Mouse (Mus musculus): Measurements from ENCODE around the gene Sdk1. TPM values are rescaled to one million over a fixed set of nuclear protein-coding genes. Genes with fewer than 3 reads are reported as not detected.
A peak's percentile ranks its signal among the peaks of the same experiment; 100 is the strongest.

Gene Sdk1
- polyA plus RNA-seq, 1 experiment from 2014 or later: 1.1 TPM

- Histone ChIP-seq H3K27ac (replicated peaks) (no peak overlapping the region), H3K36me3 (ENCODE audit: control insufficient read depth, insufficient read depth, low read length) (no peaks in the 10 kb centered on the region), H3K27me3 (ENCODE audit: control insufficient read depth, insufficient read depth, low read length) (no peaks in the 10 kb centered on the region), H3K9ac (ENCODE audit: low read length) (no peak overlapping the region), H3K4me1 (replicated peaks; ENCODE audit: control insufficient read depth, insufficient read depth) (no peaks in the 10 kb centered on the region), H3K9me3 (ENCODE audit: control insufficient read depth, low read length) (no peaks in the 10 kb centered on the region), H3K4me2 (replicated peaks; ENCODE audit: low read depth) (no peak overlapping the region), H3K4me3 (ENCODE audit: low read depth, low read length) (no peak overlapping the region)
- WGBS: 56% methylated on average over 4 of the region's 4 CpGs
- ATAC-seq (ENCODE audit: low FRiP score, low TSS enrichment) (no peak), DNase-seq (ENCODE audit: low spot score) (no peak)
- TF ChIP-seq EP300 (optimal IDR thresholded peaks at IDR 0.05) (no peak), CTCF (IDR thresholded peaks at IDR 0.05; ENCODE audit: low read depth) (peak; percentile 24)
Observed at GRCm38 (mm10) chr5:141324910-141325309, 83.6 kb downstream of the Sdk1 start.

GRCm38 (mm10) chr5:141344376-141344775, 103.1 kb downstream of the Sdk1 start:
- Histone ChIP-seq H3K4me3 (ENCODE audit: low read depth, low read length) (no peak overlapping the region), H3K4me2 (replicated peaks; ENCODE audit: low read depth) (no peak overlapping the region), H3K27ac (replicated peaks) (no peak overlapping the region), H3K9me3 (ENCODE audit: control insufficient read depth, low read length) (no peaks in the 10 kb centered on the region), H3K4me1 (replicated peaks; ENCODE audit: control insufficient read depth, insufficient read depth) (peaks cover 4% of the 10 kb centered on the region; the same call in 1 of the 2 replicates), H3K36me3 (ENCODE audit: control insufficient read depth, insufficient read depth, low read length) (no peaks in the 10 kb centered on the region), H3K27me3 (ENCODE audit: control insufficient read depth, insufficient read depth, low read length) (no peaks in the 10 kb centered on the region), H3K9ac (ENCODE audit: low read length) (no peak overlapping the region)
- DNase-seq (ENCODE audit: low spot score) (no peak), ATAC-seq (ENCODE audit: low FRiP score, low TSS enrichment) (no peak)
- no peak for TF ChIP-seq CTCF (IDR thresholded peaks at IDR 0.05; ENCODE audit: low read depth)
- TF ChIP-seq EP300 (optimal IDR thresholded peaks at IDR 0.05): no peak
- WGBS: 35% methylated on average over 4 of the region's 4 CpGs

GRCm38 (mm10) chr5:141345476-141345875, 104.2 kb downstream of the Sdk1 start:
- Histone ChIP-seq H3K9ac (ENCODE audit: low read length) (no peak overlapping the region), H3K36me3 (ENCODE audit: control insufficient read depth, insufficient read depth, low read length) (no peaks in the 10 kb centered on the region), H3K9me3 (ENCODE audit: control insufficient read depth, low read length) (no peaks in the 10 kb centered on the region), H3K4me1 (replicated peaks; ENCODE audit: control insufficient read depth, insufficient read depth) (peaks cover 4% of the 10 kb centered on the region; the same call in 1 of the 2 replicates), H3K27me3 (ENCODE audit: control insufficient read depth, insufficient read depth, low read length) (no peaks in the 10 kb centered on the region), H3K27ac (replicated peaks) (no peak overlapping the region), H3K4me3 (ENCODE audit: low read depth, low read length) (no peak overlapping the region), H3K4me2 (replicated peaks; ENCODE audit: low read depth) (no peak overlapping the region)
- ATAC-seq (ENCODE audit: low FRiP score, low TSS enrichment) (no peak), DNase-seq (ENCODE audit: low spot score) (no peak)
- no peak for TF ChIP-seq EP300 (optimal IDR thresholded peaks at IDR 0.05)
- WGBS: 71% methylated on average over 5 of the region's 5 CpGs

GRCm38 (mm10) chr5:141362676-141363075, 121.4 kb downstream of the Sdk1 start:
- Histone ChIP-seq H3K4me3 (ENCODE audit: low read depth, low read length) (no peak overlapping the region), H3K4me1 (replicated peaks; ENCODE audit: control insufficient read depth, insufficient read depth) (no peaks in the 10 kb centered on the region), H3K9me3 (ENCODE audit: control insufficient read depth, low read length) (no peaks in the 10 kb centered on the region), H3K36me3 (ENCODE audit: control insufficient read depth, insufficient read depth, low read length) (no peaks in the 10 kb centered on the region), H3K4me2 (replicated peaks; ENCODE audit: low read depth) (no peak overlapping the region), H3K27me3 (ENCODE audit: control insufficient read depth, insufficient read depth, low read length) (no peaks in the 10 kb centered on the region), H3K27ac (replicated peaks) (no peak overlapping the region), H3K9ac (ENCODE audit: low read length) (no peak overlapping the region)
- ATAC-seq (ENCODE audit: low FRiP score, low TSS enrichment) (no peak), DNase-seq (ENCODE audit: low spot score) (no peak)
- WGBS: 52% methylated on average over 2 of the region's 2 CpGs
- no peak for TF ChIP-seq EP300 (optimal IDR thresholded peaks at IDR 0.05)
- no peak for TF ChIP-seq CTCF (IDR thresholded peaks at IDR 0.05; ENCODE audit: low read depth)

- no peak for ATAC-seq (ENCODE audit: low FRiP score, low TSS enrichment)
- no peak overlapping the region for H3K9ac ChIP-seq (ENCODE audit: low read length)
- 76% methylated on average over 3 of the region's 3 CpGs for WGBS
- no peaks in the 10 kb centered on the region for H3K27me3 ChIP-seq (ENCODE audit: control insufficient read depth, insufficient read depth, low read length)
- H3K27ac ChIP-seq (replicated peaks): no peak overlapping the region
- TF ChIP-seq CTCF (IDR thresholded peaks at IDR 0.05; ENCODE audit: low read depth) (no peak), EP300 (optimal IDR thresholded peaks at IDR 0.05) (no peak)
- no peak for DNase-seq (ENCODE audit: low spot score)
- no peak overlapping the region for H3K4me3 ChIP-seq (ENCODE audit: low read depth, low read length)
- H3K4me1 ChIP-seq (replicated peaks; ENCODE audit: control insufficient read depth, insufficient read depth): no peaks in the 10 kb centered on the region
- no peak overlapping the region for H3K4me2 ChIP-seq (replicated peaks; ENCODE audit: low read depth)
- H3K36me3 ChIP-seq (ENCODE audit: control insufficient read depth, insufficient read depth, low read length): no peaks in the 10 kb centered on the region
- no peaks in the 10 kb centered on the region for H3K9me3 ChIP-seq (ENCODE audit: control insufficient read depth, low read length)
Observed at GRCm38 (mm10) chr5:141363956-141364355, 122.7 kb downstream of the Sdk1 start.

- ATAC-seq (ENCODE audit: low FRiP score, low TSS enrichment): no peak
- no peak for TF ChIP-seq CTCF (IDR thresholded peaks at IDR 0.05; ENCODE audit: low read depth)
- TF ChIP-seq EP300 (optimal IDR thresholded peaks at IDR 0.05): no peak
- Histone ChIP-seq H3K4me1 (replicated peaks; ENCODE audit: control insufficient read depth, insufficient read depth) (no peaks in the 10 kb centered on the region), H3K4me2 (replicated peaks; ENCODE audit: low read depth) (no peak overlapping the region), H3K27ac (replicated peaks) (no peak overlapping the region), H3K9ac (ENCODE audit: low read length) (no peak overlapping the region), H3K27me3 (ENCODE audit: control insufficient read depth, insufficient read depth, low read length) (no peaks in the 10 kb centered on the region), H3K4me3 (ENCODE audit: low read depth, low read length) (no peak overlapping the region), H3K36me3 (ENCODE audit: control insufficient read depth, insufficient read depth, low read length) (no peaks in the 10 kb centered on the region), H3K9me3 (ENCODE audit: control insufficient read depth, low read length) (no peaks in the 10 kb centered on the region)
- no peak for DNase-seq (ENCODE audit: low spot score)
- WGBS: 31% methylated on average over 4 of the region's 4 CpGs
Observed at GRCm38 (mm10) chr5:141368567-141368966, 127.3 kb downstream of the Sdk1 start.

All from stomach, postnatal 0 days (tissue).